Mouse (Mus musculus): ENCODE measurements around the gene Hoxb4. TPM values are rescaled to one million over a fixed set of nuclear protein-coding genes. Genes with fewer than 3 reads are reported as not detected.

Gene Hoxb4
- polyA plus RNA-seq, 1 experiment from 2014 or later = 1.1 TPM

- no peaks in the 10 kb centered on the region for H3K9me3 ChIP-seq (ENCODE audit: control insufficient read depth, low read length)
- peak within 1 kb of the TSS; percentile 52; the same call in 1 of the 2 replicates for H3K9ac ChIP-seq (ENCODE audit: low read depth, low read length)
- peaks cover 4% of the 10 kb centered on the region; the same call in 1 of the 2 replicates for H3K4me1 ChIP-seq (replicated peaks; ENCODE audit: control insufficient read depth, insufficient read depth, low read length)
- DNase-seq (ENCODE audit: low spot score) = no peak
- peak within 1 kb of the TSS; percentile 27 for H3K4me3 ChIP-seq (ENCODE audit: low read depth, low read length)
- H3K27ac ChIP-seq (ENCODE audit: low read depth, low read length) = peak within 1 kb of the TSS; percentile 36
- H3K36me3 ChIP-seq (ENCODE audit: control insufficient read depth, insufficient read depth, low read length) = no peaks in the 10 kb centered on the region
- H3K27me3 ChIP-seq (replicated peaks; ENCODE audit: control insufficient read depth, insufficient read depth, low read length) = peaks cover 96% of the 10 kb centered on the region
- peak within 1 kb of the TSS; percentile 52 for H3K4me2 ChIP-seq
- WGBS = 39% methylated on average over 10 of the region's 10 CpGs
- ATAC-seq (replicated peaks; ENCODE audit: low FRiP score) = no peak
These were observed 5.1 kb downstream of the Hoxb4 start, which contains the start of gene Hoxb3 for GRCm38 (mm10) chr11:96323154-96323553. Gene Hoxb3, plus strand, starts transcription at chr11:96323326.

DNA sequence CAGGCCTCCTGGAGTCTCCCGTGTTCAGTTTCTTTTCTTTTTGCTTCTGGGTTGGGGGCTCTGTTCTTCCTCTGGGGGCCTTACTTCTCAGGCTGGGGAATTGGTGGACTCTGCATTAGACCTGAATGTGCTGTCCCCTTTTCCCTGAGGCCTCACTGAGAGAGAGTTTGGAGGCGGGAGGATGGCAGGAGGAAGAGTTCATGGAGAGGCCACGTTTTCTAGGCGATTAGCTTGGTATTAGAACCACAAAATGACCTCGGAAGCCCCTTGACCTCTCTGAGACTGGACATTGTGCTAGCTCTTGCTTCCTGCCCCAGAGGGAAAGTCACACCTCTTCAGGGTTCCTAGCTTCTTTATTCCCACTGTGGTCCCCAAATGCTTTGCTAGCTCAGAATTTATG, 6.1 kb downstream of the Hoxb4 start:
- 10% methylated on average over 5 of the region's 5 CpGs for WGBS
- Histone ChIP-seq H3K27me3 (replicated peaks; ENCODE audit: control insufficient read depth, insufficient read depth, low read length) (peaks cover 96% of the 10 kb centered on the region), H3K4me3 (ENCODE audit: low read depth, low read length) (peak overlapping the region; percentile 27), H3K36me3 (ENCODE audit: control insufficient read depth, insufficient read depth, low read length) (no peaks in the 10 kb centered on the region), H3K4me1 (replicated peaks; ENCODE audit: control insufficient read depth, insufficient read depth, low read length) (peaks cover 4% of the 10 kb centered on the region; the same call in 1 of the 2 replicates), H3K9ac (ENCODE audit: low read depth, low read length) (peak overlapping the region; percentile 52; the same call in 1 of the 2 replicates), H3K4me2 (peak overlapping the region; percentile 52), H3K9me3 (ENCODE audit: control insufficient read depth, low read length) (no peaks in the 10 kb centered on the region), H3K27ac (ENCODE audit: low read depth, low read length) (peak overlapping the region; percentile 55; the same call in 1 of the 2 replicates)
- DNase-seq (ENCODE audit: low spot score) (no peak), ATAC-seq (replicated peaks; ENCODE audit: low FRiP score) (no peak)

GRCm38 (mm10) chr11:96324965-96325364, 6.9 kb downstream of the Hoxb4 start:
- H3K9me3 ChIP-seq (ENCODE audit: control insufficient read depth, low read length) = no peaks in the 10 kb centered on the region
- H3K36me3 ChIP-seq (ENCODE audit: control insufficient read depth, insufficient read depth, low read length) = no peaks in the 10 kb centered on the region
- peak overlapping the region; percentile 55 for H3K27ac ChIP-seq (ENCODE audit: low read depth, low read length)
- H3K4me3 ChIP-seq (ENCODE audit: low read depth, low read length) = peak overlapping the region; percentile 22; the same call in 1 of the 2 replicates
- WGBS = 12% methylated on average over 8 of the region's 8 CpGs
- H3K9ac ChIP-seq (ENCODE audit: low read depth, low read length) = peak overlapping the region; percentile 52
- DNase-seq (ENCODE audit: low spot score) (no peak), ATAC-seq (replicated peaks; ENCODE audit: low FRiP score) (no peak)
- H3K4me2 ChIP-seq = peak overlapping the region; percentile 52
- H3K4me1 ChIP-seq (replicated peaks; ENCODE audit: control insufficient read depth, insufficient read depth, low read length) = peaks cover 4% of the 10 kb centered on the region; the same call in 1 of the 2 replicates
- peaks cover 96% of the 10 kb centered on the region for H3K27me3 ChIP-seq (replicated peaks; ENCODE audit: control insufficient read depth, insufficient read depth, low read length)

DNA sequence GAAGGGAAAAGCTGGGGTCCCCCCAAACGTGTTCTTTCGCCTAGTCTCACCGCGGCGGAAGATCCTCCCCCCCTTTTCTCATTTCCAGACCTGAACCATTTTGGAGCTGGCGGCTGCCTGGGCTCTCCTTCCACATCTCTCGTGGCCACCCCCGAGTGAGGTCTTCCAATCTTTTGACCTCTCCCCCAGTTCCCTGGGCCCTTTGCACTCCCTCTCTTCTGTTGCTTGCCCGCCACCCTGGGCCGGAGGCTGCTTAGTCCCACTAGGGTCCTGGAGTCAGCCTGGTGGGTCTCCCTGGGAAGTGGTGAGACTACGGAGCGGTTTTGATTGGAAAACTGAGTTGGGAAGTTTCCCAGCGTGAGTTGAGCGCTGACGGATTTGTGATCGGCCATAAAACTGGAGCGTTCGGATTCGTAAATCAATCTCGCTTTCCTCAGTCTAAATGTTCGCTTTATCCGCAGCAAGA, 7.7 kb downstream of the Hoxb4 start:
- Histone ChIP-seq H3K36me3 (ENCODE audit: control insufficient read depth, insufficient read depth, low read length) (no peaks in the 10 kb centered on the region), H3K4me1 (replicated peaks; ENCODE audit: control insufficient read depth, insufficient read depth, low read length) (peaks cover 4% of the 10 kb centered on the region; the same call in 1 of the 2 replicates), H3K9me3 (ENCODE audit: control insufficient read depth, low read length) (no peaks in the 10 kb centered on the region), H3K4me2 (peak overlapping the region; percentile 52), H3K9ac (ENCODE audit: low read depth, low read length) (peak overlapping the region; percentile 52), H3K4me3 (ENCODE audit: low read depth, low read length) (peak overlapping the region; percentile 22), H3K27ac (ENCODE audit: low read depth, low read length) (peak overlapping the region; percentile 10), H3K27me3 (replicated peaks; ENCODE audit: control insufficient read depth, insufficient read depth, low read length) (peaks cover 97% of the 10 kb centered on the region)
- no peak for DNase-seq (ENCODE audit: low spot score)
- WGBS = 30% methylated on average over 22 of the region's 22 CpGs
- no peak for ATAC-seq (replicated peaks; ENCODE audit: low FRiP score)

DNA sequence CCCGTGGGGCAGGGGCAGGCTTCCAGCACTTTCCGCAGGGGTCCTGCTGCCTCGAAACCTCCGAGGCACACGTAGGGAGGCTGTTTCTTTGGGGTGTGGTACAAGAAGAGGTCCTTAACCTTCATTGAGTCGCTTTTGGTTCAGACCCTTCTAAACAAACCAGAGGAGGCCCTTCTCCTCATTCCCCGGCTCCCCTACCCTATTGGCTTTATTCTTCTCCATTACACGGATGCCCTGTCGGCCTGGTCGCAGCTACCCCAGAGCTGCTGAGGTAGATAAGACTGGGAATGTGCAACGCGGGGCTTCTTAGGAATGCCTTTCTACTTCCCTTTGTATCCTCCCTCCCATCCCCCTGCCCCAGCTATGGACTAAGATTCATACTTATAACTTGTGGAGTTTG, 8.6 kb downstream of the Hoxb4 start:
- H3K9me3 ChIP-seq (ENCODE audit: control insufficient read depth, low read length) = no peaks in the 10 kb centered on the region
- H3K4me1 ChIP-seq (replicated peaks; ENCODE audit: control insufficient read depth, insufficient read depth, low read length) = peaks cover 4% of the 10 kb centered on the region; the same call in 1 of the 2 replicates
- peak overlapping the region; percentile 44; the same call in 1 of the 2 replicates for H3K9ac ChIP-seq (ENCODE audit: low read depth, low read length)
- H3K36me3 ChIP-seq (ENCODE audit: control insufficient read depth, insufficient read depth, low read length) = no peaks in the 10 kb centered on the region
- peak overlapping the region; percentile 52 for H3K4me2 ChIP-seq
- DNase-seq (ENCODE audit: low spot score) (no peak), ATAC-seq (replicated peaks; ENCODE audit: low FRiP score) (no peak)
- peaks cover 98% of the 10 kb centered on the region for H3K27me3 ChIP-seq (replicated peaks; ENCODE audit: control insufficient read depth, insufficient read depth, low read length)
- 18% methylated on average over 12 of the region's 12 CpGs for WGBS
- no peak overlapping the region; the same call in 1 of the 2 replicates for H3K4me3 ChIP-seq (ENCODE audit: low read depth, low read length)
- H3K27ac ChIP-seq (ENCODE audit: low read depth, low read length) = peak overlapping the region; percentile 60; the same call in 1 of the 2 replicates

- peak overlapping the region; percentile 52 for H3K4me2 ChIP-seq
- no peaks in the 10 kb centered on the region for H3K36me3 ChIP-seq (ENCODE audit: control insufficient read depth, insufficient read depth, low read length)
- no peak overlapping the region for H3K4me3 ChIP-seq (ENCODE audit: low read depth, low read length)
- WGBS = 25% methylated on average over 7 of the region's 7 CpGs
- H3K9ac ChIP-seq (ENCODE audit: low read depth, low read length) = no peak overlapping the region
- H3K27ac ChIP-seq (ENCODE audit: low read depth, low read length) = no peak overlapping the region
- H3K9me3 ChIP-seq (ENCODE audit: control insufficient read depth, low read length) = no peaks in the 10 kb centered on the region
- peaks cover 98% of the 10 kb centered on the region for H3K27me3 ChIP-seq (replicated peaks; ENCODE audit: control insufficient read depth, insufficient read depth, low read length)
- H3K4me1 ChIP-seq (replicated peaks; ENCODE audit: control insufficient read depth, insufficient read depth, low read length) = peaks cover 4% of the 10 kb centered on the region; the same call in 1 of the 2 replicates
- ATAC-seq (replicated peaks; ENCODE audit: low FRiP score) (no peak), DNase-seq (ENCODE audit: low spot score) (no peak)
These were observed 9.1 kb downstream of the Hoxb4 start for GRCm38 (mm10) chr11:96327122-96327521.

DNA sequence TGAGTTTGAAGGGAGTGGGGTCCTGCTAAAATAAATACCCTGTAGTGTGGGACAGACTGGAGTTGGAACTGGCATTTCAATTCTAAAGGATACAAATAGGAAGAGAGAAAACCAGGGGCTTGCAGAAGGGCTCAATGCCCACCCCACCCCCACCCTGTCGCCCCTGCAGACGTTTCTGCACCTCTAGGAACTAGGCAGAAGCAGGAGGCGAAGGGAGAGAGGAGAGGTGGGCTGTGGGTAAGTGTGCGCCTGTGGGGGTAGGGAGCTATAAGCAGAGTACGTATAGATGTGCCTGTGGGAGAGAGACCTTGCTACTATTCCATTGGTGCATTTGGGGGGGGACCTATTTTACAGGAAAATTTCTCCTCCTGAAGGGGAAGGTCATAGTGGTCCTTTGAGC, 9.7 kb downstream of the Hoxb4 start:
- Histone ChIP-seq H3K4me2 (peak overlapping the region; percentile 52), H3K4me1 (replicated peaks; ENCODE audit: control insufficient read depth, insufficient read depth, low read length) (peaks cover 6% of the 10 kb centered on the region), H3K9me3 (ENCODE audit: control insufficient read depth, low read length) (no peaks in the 10 kb centered on the region), H3K27me3 (replicated peaks; ENCODE audit: control insufficient read depth, insufficient read depth, low read length) (peaks cover 98% of the 10 kb centered on the region), H3K9ac (ENCODE audit: low read depth, low read length) (no peak overlapping the region), H3K27ac (ENCODE audit: low read depth, low read length) (no peak overlapping the region), H3K4me3 (ENCODE audit: low read depth, low read length) (no peak overlapping the region), H3K36me3 (ENCODE audit: control insufficient read depth, insufficient read depth, low read length) (no peaks in the 10 kb centered on the region)
- 28% methylated on average over 5 of the region's 5 CpGs for WGBS
- ATAC-seq (replicated peaks; ENCODE audit: low FRiP score) (no peak), DNase-seq (ENCODE audit: low spot score) (no peak)

DNA sequence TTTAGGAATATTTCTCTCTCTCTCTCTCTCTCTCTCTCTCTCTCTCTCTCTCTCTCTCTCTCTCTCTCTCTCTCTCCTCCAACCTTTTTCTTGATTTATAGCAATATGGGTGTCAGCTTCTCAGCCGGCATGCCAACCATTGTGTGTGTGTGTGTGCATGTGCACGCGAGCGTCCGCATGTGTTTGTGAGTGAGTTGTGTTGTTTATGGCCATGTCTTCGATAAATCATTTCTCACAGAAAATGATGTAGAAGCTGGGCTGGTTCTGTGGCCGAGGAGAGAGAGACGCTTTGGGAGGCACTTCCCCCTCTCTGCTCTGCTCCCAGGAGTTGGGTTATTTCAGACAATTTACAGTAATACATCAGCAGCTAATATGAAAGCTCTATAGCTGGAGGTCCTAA, 10.5 kb downstream of the Hoxb4 start:
- H3K27me3 ChIP-seq (replicated peaks; ENCODE audit: control insufficient read depth, insufficient read depth, low read length) = peaks cover 98% of the 10 kb centered on the region
- no peaks in the 10 kb centered on the region for H3K36me3 ChIP-seq (ENCODE audit: control insufficient read depth, insufficient read depth, low read length)
- peaks cover 9% of the 10 kb centered on the region for H3K4me1 ChIP-seq (replicated peaks; ENCODE audit: control insufficient read depth, insufficient read depth, low read length)
- no peak overlapping the region for H3K4me2 ChIP-seq
- WGBS = 29% methylated on average over 8 of the region's 8 CpGs
- no peak overlapping the region for H3K9ac ChIP-seq (ENCODE audit: low read depth, low read length)
- H3K4me3 ChIP-seq (ENCODE audit: low read depth, low read length) = no peak overlapping the region
- no peaks in the 10 kb centered on the region for H3K9me3 ChIP-seq (ENCODE audit: control insufficient read depth, low read length)
- H3K27ac ChIP-seq (ENCODE audit: low read depth, low read length) = peak overlapping the region; percentile 28
- no peak for DNase-seq (ENCODE audit: low spot score)
- no peak for ATAC-seq (replicated peaks; ENCODE audit: low FRiP score)

DNA sequence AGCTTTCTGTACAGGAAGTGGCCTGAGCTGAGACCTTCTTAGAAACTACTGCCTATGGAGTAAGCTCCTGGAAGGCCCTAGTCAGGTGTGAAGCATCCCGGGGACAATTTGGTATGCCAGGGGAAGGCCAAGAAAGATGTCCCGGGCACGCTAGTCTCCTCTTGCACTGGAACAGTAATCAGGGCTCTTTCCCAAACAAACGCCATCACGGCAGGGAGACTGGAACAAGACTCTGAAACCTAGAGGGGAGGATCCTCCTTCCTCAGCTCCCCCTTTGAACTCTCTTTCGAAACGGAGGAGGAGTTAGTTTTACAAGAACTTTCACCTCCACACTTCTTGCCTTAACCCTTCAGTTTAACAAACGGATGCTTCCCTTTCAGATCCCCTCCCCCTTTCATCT, 14.0 kb downstream of the Hoxb4 start:
- DNase-seq (ENCODE audit: low spot score) (no peak), ATAC-seq (replicated peaks; ENCODE audit: low FRiP score) (no peak)
- WGBS = 7% methylated on average over 8 of the region's 8 CpGs
- Histone ChIP-seq H3K4me1 (replicated peaks; ENCODE audit: control insufficient read depth, insufficient read depth, low read length) (peaks cover 17% of the 10 kb centered on the region), H3K9me3 (ENCODE audit: control insufficient read depth, low read length) (no peaks in the 10 kb centered on the region), H3K9ac (ENCODE audit: low read depth, low read length) (peak overlapping the region; percentile 16; the same call in 1 of the 2 replicates), H3K4me3 (ENCODE audit: low read depth, low read length) (peak overlapping the region; percentile 37; the same call in 1 of the 2 replicates), H3K4me2 (peak overlapping the region; percentile 54), H3K27me3 (replicated peaks; ENCODE audit: control insufficient read depth, insufficient read depth, low read length) (peaks cover 99% of the 10 kb centered on the region), H3K27ac (ENCODE audit: low read depth, low read length) (peak overlapping the region; percentile 64), H3K36me3 (ENCODE audit: control insufficient read depth, insufficient read depth, low read length) (no peaks in the 10 kb centered on the region)

All from liver, embryonic 11.5 days (tissue).